Mouse (Mus musculus) embryo, embryonic 11.5 days (tissue): ENCODE data around the gene AC192777.2.
"Not testable (repeated sequence)": the region's sequence is repeated elsewhere in the genome, so short reads cannot be mapped to it uniquely, and the experiment has no call there.

Source experiments
- DNase-seq: peaks from one replicate; pipeline ENCODE4 v3.0.0-alpha.2; 2012; ENCODE audit warnings: low read depth, low spot score

The AC192777.2 gene

DNA sequence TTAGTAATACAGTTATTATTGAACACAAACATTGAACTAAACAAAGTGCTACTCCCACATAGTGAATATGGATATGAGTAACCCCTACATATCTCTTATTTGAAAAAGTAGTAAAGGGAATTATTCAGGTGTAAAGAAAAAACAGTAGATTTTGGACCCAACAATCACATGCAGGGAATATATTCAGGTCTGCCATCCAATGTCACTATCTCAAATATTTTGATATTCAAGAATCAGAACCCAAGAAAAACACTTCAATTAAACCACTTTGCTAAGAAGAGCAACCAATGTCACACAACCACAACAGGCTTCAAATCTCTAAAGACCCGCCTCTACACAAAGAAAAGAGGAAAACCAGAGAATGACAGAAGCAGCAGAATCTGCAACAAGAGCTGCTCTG is at the start of gene AC192777.2:
Gene AC192777.2, plus strand, starts transcription at position 301 of the 400 bp plus-strand sequence.
- DNase-seq = not testable (repeated sequence)

DNA sequence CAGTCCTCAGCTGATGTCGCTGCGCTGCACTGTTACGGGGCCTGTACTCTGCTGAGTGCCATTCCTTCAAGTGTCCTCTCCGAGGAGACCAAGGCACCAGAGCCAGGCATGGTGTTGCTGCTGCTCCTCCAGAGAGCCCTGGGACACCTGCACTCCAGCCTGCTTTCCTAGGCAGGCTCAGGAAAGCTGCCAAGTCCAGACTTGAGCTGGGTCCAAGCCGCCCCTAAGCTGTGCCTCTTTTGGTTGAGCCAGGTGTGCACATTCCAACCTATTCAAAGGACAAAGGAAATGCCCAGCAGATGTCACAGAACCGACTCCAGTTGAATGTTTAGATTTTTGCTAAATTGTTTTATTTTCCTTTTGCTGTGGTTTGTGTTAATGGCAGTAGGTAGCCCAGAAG is 20.9 kb downstream of the AC192777.2 start:
- not testable (repeated sequence) for DNase-seq

DNA sequence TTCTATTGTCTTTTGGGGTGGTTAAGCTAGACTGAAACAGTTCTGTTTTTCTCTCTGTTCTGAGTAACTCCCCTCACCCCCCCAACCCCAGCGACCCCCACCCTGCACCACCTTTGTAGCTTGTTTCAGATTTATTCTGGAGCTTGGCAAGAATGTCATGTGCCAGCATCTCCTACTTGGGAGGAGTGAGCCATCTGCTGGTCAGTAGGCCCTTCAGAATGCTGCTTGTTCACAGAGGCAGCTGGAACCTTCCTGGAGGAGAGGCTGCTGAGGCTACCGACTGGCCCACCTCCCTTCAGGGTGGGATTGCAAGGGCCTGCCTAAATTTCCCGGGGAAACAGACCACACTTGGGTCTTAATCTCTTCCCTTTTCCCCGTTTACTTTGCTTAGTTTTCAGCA is 21.6 kb downstream of the AC192777.2 start:
- DNase-seq = not testable (repeated sequence)
